Mouse (Mus musculus): ENCODE data around the gene Gm10188.

Gm10188 gene

DNA sequence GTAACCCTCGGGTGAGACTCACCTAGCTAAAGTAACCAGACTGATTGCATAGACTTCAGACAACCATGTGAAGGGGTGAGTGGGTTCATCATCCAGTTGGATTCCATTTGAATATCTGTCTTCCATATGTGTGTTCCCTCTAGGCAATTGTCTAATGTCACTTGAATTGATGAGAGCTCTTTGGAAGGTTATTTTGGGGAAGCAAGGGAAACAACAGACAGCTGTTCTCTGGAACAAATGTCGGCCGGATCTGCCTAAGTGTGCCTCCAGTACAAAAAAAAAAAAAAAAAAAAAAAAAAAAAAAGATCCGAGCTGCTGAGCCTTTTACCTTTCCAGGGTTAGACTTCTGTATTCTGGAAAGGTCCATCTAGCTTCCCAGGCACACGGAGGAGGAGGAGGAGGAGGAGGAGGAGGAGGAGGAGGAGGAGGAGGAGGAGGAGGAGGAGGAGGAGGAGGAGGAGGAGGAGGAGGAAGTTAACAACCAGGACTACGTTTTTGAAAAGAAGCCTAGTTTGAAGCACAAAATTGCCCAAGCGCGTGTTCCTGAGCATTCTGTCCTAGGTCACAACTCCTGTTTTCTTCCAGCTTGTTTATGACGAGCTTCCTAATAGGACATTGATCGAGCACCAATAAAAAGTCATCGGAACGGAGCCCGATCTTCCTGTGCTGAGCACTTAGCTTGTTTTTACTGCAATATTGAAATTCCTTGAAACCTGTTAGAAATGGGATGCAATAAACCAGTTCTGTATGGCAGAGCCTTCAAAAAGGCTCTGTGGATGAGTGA, 3.1 kb downstream of the Gm10188 start:
- in situ Hi-C loops (cut with MboI, MseI), result no loop called here

DNA sequence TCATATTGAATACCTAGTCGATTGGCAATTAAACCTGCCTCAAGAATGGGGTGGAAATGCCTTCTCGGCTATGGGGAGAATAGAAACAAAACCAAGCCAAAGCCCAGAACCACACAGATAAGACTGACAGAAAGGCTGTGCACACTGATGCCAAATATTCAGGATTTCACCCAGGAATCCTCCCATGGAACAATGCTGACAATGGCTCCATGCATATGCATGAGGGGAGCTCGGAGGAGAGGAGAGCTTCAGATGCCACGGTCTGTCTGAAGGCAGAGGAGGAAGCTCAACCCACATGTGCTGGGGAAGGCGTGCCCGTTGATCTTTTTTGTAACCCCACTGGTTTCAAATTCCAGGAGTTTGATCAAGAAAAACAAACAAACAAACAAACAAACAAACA, 7.4 kb downstream of the Gm10188 start:
- in situ Hi-C loops (cut with MboI, MseI), result no loop called here

DNA sequence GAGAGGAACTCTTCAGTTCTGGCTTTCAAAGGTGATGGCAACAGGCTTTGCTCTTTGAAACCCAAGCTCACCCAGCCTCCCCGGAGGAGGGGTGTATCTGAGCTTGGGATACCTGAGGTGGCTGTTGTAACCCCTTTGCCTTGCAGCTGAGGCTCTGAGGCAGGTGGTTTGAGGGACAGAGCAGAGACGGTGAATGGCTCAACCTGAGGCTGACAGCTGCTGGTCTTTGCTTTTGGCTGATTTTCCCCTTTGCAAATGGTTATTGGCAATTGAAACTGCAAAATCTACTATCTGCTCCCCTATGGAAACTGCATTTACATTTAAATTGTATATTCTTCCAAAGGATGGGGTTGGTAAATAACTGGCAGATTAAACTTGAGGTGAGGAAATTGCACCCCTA, 7.9 kb downstream of the Gm10188 start:
- in situ Hi-C loops (cut with MboI, MseI), result no loop called here

DNA sequence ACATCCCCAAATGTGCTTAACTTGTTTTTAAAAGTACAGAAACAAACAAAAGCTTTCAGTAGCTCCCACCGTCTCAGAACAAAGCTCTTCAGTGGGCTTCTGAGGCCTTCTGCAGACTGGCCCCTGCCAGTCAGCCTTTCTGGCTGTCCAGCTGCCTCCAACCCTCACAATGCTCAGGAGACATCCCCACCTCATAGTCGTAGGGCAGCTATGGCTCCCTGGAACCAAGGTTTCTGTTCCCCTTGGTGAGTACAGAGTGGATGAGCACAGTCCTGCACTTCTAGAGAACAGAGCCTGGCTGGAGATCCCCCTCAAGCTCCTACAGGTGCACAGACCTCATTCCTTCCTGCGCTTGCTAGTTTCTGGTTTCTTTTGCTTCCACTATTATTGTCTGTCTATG, 13.3 kb downstream of the Gm10188 start:
- in situ Hi-C loops (cut with MboI, MseI), result no loop called here

DNA sequence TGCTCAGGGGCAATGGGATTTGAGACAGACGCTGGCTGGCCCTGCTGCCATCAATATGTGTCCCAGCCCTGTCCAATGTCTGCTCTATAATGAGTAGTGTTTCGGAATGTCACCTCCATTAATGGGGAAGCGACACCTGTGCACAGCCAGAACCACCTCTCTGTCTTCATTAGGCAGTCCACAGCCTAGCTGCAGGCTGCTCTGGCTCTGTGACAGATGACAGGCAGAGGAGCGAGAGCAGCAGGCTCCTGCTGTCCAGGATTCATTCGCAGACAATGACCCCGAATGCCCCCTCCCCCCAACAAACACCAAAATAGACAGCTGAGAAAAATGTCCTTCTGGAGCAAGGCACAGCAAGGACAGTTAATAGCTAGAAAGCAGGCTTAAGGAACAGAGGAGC, 16.5 kb downstream of the Gm10188 start:
- in situ Hi-C loops (cut with MboI, MseI), result no loop called here

DNA sequence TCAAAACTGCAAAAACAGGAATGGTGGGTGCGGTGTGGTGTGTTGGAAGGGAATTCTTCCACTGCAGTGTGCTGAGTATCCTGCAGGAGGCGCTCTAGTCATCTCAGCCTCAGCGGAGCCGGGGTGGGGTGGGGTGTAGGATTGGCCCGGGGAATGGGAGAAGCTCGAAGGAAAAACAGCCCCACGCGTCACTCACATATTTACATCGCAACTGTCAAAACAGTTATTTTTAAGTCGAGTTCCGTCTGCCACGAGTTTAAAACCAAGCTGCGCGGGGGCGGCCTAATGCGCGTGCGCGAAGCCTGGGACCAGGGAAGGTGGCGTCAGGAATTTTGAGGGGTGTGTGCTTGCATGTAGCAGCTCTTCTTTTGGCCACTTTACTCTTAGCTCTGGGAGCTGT, 17.3 kb downstream of the Gm10188 start:
- in situ Hi-C loops (cut with MboI, MseI), result no loop called here

DNA sequence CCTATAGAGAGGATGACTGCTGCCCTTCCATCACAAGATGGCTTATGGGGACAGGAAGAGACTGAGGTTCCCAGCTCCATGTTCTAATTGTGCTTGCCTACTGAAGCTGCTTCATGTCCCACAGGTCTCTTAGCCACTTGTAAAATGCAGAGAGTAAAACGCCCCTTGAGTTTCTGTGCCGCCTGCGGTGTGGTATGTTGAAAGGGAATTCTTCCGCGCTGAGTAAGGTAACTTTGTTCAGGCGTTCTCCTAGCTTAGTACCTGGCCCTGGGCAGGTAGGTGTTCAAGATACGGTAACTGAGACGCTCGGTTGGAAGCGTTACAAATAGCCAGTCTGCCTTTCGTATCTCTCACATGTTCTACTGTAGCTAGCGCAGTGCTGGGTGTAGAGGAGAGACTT, 17.9 kb downstream of the Gm10188 start:
- in situ Hi-C loops (cut with MboI, MseI), result no loop called here

DNA sequence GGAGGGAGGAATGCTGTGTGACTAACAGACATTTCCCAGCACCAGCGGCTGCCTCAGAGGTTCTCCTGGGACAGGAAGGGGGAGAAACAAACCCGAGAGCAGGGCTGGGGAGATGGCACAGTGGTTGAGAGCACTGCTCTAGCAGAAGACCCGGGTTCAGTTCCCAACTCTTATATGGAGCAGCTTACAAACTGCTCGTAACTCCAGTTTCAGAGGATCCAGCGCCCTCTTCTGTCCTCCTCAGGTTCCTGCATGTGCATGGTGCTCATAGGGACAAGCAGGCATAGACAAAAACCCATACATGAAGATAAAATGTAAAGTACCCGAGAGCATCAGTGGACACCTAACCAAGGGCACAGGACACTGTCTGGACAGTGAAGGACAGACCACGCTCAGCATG, 18.6 kb downstream of the Gm10188 start:
- in situ Hi-C loops (cut with MboI, MseI), result no loop called here

DNA sequence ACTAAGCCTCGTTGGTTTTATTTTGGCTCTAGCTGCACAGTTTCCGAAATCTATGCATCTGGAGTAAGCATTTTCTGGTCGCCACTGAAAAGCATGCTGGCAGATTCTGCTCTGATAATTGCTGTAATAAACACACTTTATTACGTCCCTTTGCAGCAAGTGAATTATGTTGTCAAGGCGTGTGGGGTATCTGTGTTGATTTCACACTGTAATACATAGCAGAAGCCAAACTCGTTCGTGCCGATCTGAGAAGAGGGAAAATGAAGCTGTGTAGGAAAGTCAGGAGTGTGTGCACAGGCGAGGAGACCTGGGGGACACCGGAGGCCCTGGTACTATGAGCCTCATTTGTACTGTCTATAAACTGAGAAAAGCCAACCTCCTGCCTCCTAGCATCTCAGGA, 20.2 kb downstream of the Gm10188 start:
- in situ Hi-C loops (cut with MboI, MseI), result no loop called here

DNA sequence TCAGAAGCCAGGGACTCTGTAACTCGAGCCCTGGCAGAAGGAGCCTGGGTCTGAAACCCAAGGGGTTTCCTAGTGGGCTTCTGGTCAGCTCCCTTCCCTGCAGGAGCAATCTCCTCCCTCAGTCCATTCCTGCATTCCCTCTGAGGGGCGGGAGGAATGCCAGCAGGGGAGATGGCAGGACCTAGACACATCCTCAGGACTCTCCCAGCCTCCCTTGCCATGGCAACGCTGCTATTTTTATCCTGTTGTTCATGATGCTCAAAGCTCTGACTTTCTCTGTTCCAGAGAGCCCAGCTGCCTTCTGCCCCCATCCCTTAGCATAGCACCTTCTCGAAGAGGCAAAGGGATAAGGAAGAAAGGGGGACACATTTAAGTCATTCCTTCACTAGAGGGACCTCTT, 21.4 kb downstream of the Gm10188 start:
- in situ Hi-C loops (cut with MboI, MseI), result no loop called here

DNA sequence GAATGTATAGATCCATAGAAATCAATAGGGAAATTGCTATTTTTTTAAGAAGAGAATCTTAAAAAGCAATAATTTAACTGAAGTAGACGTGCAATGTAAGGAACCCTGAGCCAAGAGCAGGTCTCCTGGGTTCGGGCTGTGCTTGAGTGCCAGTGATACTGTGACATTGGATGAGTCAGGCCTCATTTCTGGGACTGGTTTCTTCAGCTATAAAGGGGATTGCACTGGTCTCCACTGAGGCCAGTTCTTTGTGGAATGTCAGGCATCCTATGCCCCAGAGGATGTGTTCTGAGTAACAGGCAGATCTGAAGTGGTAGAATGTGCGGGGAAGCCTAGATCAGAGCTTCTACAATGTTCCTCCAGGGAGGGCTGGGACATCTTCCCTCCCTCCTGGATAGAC, 22.7 kb downstream of the Gm10188 start:
- in situ Hi-C loops (cut with MboI, MseI), result no loop called here

DNA sequence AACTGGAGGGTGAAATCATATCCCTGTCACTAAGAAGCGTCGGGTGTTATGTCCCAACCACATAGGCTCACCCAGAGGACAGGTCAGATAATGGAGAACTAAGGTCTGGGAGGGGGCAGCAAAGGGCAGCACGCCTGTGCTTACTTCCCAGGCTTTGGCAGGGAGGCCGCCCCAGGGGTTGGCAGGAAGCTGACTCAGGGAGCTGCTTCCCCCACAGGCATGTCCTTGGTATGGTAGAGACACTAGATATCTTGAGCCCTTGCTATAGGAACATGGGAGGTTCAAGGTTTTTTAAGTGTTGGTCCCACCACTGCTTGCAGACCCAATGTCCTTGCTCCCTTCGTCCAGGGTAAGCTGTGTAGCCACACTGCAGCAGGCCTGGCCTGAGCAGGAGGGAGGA, 23.6 kb downstream of the Gm10188 start:
- in situ Hi-C loops (cut with MboI, MseI), result no loop called here

DNA sequence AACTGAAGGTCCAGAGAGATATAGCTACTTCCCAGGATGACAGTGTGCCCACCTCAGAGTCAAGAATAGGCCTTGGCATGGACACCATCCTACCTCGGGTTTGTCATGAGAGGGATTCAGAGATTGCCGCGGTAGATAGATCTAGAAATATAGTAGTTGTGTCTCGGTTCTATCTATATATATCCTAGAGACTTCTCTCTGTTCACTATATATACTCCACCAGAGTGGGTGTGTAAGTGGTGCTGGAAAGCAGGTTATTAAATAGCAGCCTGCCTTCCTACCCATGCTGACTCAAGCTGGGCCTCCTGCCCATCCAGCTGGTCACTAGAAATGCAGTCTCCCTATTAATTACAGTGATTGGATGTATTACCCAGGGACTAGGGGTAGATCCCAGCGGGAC, 26.8 kb downstream of the Gm10188 start:
- in situ Hi-C loops (cut with MboI, MseI), result no loop called here

DNA sequence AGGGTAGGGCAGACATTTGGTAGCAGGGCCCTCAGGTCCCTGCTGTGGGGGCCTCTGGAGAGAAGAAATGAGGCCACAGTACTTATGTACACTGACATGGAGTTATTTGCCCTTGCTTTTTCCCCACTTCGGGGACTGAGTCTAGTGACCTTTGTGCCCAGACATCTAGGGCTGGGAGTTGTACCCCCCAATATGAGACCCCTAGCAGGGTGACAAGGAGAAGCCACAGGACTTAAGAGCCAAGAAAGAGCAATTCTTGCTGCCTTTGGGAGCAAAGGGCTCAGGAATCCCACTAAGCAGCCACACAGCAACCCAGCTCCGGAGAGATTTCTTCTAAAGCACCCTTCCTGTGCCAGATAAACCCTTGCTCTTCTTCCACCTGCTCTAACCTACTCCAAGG, 27.6 kb downstream of the Gm10188 start:
- in situ Hi-C loops (cut with MboI, MseI), result no loop called here

DNA sequence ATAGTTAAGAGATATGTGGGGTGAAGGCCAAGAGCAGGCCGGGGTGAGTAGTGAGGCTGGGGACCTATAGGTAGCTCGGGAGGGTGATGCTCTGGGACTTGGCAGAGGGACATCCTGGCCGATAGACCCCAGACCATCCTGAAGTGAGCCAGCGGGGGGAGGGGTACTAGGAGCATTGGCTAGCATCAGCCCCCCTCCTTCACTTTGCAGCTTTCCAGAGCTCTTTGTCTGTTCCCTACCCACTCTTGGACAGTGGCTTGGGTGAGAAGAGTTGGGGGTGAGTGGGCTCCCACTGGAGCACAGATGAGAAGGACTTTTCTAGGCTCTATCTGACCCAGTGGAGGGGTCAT, 28.1 kb downstream of the Gm10188 start:
- in situ Hi-C loops (cut with MboI, MseI), result no loop called here

DNA sequence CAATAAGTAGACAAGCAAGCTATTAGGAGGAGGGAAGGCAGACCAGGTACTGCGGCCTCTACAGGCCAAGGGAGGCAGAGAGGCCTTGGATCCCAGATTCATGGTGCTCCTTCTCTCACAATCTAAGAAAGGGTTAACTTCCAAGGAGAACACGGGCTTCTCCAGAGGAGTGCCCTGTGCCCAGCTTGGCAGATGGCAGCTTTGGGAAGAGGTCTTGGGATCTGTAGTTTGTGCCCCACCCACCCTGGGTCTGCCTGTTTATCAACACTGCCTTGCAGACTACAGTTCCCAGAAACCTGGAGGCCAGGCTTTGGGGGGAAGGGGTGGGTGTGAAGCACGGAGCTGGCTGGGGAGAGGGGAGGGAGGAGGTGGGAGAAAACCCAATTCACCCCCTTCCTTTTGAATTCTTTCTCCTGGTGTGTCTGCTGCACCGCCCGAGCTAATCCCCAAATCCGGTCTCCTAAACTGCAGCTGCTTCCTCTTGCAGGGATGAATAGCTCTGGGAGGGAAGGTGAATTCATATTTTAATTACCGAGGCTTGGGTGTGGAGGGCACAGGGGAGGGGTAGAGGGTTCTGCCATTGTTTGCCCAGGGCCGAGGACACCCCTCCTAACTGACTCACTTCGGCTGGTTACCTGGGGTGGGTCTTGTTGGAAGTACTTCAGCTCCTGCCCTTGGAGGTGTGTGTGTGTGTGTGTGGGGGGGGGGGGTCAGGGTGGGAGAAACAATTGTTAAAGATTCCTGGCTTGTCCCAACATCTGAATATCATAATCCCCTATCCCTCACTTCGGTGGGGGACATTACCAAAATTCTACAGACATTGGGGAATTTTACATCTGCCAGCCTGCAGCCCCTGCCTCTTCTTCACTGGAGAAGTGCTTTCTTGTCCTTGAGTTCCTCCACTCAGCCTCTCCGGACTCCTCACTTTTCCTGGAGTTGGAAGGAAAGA, 28.7 kb downstream of the Gm10188 start:
- in situ Hi-C loops (cut with MboI, MseI), result no loop called here

DNA sequence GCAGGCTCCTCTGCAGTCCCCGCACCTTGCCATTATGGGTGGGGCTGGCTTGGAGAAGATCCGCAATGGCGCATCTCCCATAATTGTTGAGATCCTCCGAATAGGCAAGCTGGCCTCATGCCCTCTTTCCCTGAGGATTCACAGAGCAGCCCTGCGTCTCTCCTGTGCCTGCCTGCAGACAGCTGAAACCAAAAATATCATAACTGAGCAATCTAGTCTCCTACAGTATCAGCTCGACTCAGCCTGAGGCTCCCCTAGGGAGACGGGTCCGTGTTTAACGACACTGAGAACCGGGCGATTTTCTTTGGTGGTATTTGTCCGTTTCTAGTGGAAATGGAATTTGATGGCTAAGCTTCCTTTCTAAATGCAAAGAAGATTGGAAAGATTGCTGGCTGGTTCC, 29.6 kb downstream of the Gm10188 start:
- in situ Hi-C loops (cut with MboI, MseI), result no loop called here

DNA sequence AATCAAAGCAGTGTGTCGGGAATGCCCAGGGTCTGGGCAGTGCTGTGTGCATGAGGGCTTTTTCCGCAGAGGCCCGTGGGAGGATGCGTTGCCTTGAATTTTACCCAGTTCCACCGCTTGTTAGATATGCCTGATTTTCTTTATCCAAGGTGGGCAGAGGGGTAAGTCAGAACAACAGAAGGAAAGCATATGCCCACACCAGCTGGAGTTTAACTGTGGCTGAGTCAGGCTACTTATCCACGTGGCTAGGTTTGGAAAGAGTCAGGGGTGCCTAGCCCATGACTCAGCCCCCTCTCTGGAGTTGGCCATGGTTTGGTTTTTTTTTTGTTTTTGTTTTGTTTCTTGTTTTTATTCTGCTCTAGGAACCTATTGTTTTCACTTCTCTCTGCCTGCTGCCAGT, 30.3 kb downstream of the Gm10188 start:
- in situ Hi-C loops (cut with MboI, MseI), result no loop called here

DNA sequence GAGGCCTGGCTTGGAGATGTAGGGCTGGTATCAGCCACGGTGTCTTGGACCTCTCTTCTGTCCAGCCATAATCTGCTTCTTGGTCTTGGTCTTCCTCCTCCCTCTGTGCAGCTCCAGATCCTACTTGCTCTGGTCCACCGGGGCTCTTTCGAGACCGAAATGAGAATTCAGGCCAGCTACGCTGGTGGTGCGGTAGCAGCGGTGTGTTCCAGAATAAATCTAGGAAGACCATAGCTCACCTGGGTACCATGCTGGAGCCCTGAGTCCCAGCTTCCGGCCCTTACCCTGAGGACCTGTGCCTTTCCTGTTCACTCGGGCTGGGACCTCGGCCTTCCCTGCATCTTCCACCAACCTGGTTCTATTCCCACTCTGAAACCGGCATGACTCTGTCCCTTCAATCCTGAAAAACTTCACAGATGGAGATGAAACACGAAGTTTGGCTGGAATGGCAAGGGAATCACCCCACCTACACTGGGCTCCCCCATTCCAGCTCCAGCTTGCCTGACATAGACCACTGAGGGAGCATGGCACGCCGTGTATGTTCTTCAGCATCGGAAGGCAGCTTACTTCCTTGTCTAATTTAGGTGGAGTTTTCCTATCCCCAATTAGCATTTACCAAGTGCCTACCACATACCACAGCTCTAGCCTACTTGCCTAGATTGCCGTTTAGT, 31.0 kb downstream of the Gm10188 start:
- in situ Hi-C loops (cut with MboI, MseI), result no loop called here

DNA sequence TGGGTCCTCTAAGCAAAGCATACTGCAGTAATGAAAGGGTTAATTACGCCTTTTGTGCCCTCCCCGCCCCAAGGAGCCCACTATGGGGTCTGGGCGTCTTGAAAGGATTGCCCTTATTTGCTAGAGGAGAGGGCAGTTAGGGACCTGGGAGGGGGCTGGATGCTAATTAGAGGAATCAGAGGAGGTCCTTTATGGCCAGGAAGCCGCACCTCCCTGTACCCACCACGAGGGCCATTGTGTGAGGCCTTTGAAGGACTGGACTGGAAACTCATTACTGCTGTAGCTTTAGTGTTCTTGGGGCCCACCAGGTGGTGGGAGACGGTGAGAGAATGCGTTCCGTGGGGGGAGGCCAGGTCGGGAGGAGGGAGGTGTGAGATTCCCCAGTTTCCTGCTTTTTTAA, 31.9 kb downstream of the Gm10188 start:
- in situ Hi-C loops (cut with MboI, MseI), result no loop called here

DNA sequence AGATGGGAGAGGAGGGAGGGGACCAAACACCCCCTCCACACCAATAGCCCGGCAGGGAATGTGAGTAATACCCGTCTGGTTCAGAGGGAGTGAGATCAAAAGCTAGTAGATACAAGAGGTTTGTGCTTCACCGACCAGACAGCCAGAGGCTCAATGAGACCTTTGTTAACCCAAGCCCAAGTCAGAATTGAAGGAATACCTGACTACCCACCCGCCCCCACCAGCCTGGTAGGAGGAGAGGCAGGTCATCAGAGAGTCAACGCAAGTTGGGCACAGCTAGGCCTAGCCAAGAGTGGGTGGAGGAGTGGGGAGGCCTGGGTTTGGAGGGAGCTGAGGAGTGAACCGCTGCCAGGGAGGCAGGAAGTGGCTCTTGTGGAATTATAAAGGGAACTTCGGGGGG, 33.2 kb downstream of the Gm10188 start:
- in situ Hi-C loops (cut with MboI, MseI), result no loop called here

DNA sequence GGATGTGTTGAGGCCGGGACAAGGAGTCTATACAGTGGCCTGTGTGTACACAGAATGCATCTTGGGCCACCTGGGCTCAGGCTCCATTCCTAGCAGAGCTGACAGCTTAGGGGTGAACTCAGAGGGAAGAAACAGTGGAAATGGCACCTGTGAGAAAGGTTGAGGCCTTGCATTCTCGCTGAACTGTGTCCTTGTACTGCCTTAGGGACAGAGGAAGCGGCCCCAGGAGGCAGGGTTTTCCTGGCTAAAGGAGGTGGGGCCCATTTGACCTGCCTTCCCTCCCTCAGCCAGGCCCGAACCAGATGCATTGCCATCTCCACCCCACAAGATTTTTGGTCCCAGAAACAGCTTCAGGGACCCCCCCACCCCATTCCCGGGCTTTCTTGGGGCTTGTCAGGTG, 33.9 kb downstream of the Gm10188 start:
- in situ Hi-C loops (cut with MboI, MseI), result no loop called here

DNA sequence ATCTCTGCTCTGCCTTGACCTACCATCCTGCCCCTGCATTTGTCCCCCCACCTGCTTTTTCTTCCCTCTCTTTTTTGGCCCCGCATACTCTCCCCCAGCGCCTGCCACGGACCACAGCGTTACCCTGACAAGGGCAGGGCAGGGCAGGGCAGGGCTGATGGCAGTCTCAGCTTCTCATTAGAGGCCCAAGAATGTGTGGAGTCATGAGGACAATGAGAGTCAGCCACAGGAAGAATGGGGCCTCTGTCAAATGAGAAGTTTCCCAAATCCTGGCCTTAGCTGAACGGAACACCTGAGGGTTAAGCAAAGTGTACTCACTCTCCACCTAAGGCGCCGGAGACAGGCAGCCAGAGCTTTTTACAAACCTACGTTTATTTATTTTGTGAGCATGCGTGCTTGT, 34.5 kb downstream of the Gm10188 start:
- in situ Hi-C loops (cut with MboI, MseI), result no loop called here
